Mouse (Mus musculus) C2C12 (cell line): ENCODE measurements around the gene Gm45837.

Source experiments
- CTCF ChIP-seq: IDR thresholded peaks from one replicate; pipeline ENCODE4 v1.5.1; 2011; ENCODE audit not compliant: control insufficient read depth, insufficient read depth, insufficient read length
- MAX ChIP-seq: IDR thresholded peaks from one replicate; pipeline ENCODE4 v1.6.1; 2011; ENCODE audit warnings: mild to moderate bottlenecking, control low read depth
- MYOD1 ChIP-seq: IDR thresholded peaks from one replicate; pipeline ENCODE4 v1.6.1; 2011; ENCODE audit warnings: low read depth; ENCODE audit not compliant: control insufficient read depth, insufficient read length
- USF1 ChIP-seq: IDR thresholded peaks from one replicate; pipeline ENCODE4 v1.6.1; 2011; ENCODE audit warnings: low read depth, mild to moderate bottlenecking, control low read depth, moderate library complexity

- TF ChIP-seq CTCF (no peak), USF1 (no peak), MAX (no peak), MYOD1 (no peak)
Observed at GRCm38 (mm10) chr7:101458278-101458781, 47.6 kb downstream of the Gm45837 start.
